Mouse (Mus musculus) right cerebral cortex, postnatal 14 days (tissue): ENCODE measurements around the gene Gm6460.
"Not testable (repeated sequence)": the region's sequence is repeated elsewhere in the genome, so short reads cannot be mapped to it uniquely, and the experiment has no call there.

Source experiments
- DNase-seq: peaks from one replicate; pipeline ENCODE4 v3.0.0; 2022

Gene Gm6460

GRCm38 (mm10) chr5:11594613-11595012, at the start of gene Gm6460:
TSS of gene Gm6460 (plus strand) at chr5:11594913.
- DNase-seq = not testable (repeated sequence)
